In the genomic region with DNA sequence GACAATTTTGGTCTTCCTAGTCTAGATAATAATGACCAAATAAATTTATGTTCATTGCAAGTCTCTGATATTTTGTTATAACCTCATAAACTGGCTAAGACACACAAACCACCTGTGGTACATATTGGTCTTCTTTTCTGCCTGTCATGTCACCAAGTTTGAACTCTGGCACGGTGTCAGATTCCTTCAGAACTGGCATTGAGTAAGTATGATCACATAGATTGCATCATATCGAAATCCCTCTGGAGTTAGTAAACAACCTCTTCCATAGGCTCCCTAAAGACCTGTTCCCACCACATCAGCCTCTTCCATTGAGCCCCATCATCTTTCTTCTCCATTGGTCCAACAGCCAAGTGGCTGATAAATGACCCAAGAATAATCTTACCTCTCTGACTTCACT, we compare ENCODE assay signal across 13 mouse cellular contexts.
"Had no signal": no experiment of that assay in that cellular context is flagged by ENCODE, and none has a peak within 500 bp of the region (broad histone marks: within the 10 kb centered on the region; RNA-seq: fewer than 3 reads in every experiment).

No protein-coding gene starts in this region.

- H3K36me3 ChIP-seq: kidney, embryonic 15.5 days; limb, embryonic 12.5 days; lung, embryonic 15.5 days; midbrain, embryonic 13.5 days; neural tube, embryonic 15.5 days; stomach, embryonic 15.5 days had no signal

- H3K27ac ChIP-seq: kidney, embryonic 15.5 days; left cerebral cortex, adult 2 months; limb, embryonic 12.5 days; lung, embryonic 15.5 days; midbrain, embryonic 13.5 days; neural tube, embryonic 15.5 days; stomach, embryonic 15.5 days had no signal

- DNase-seq: kidney, adult 18-20 months; kidney, postnatal 14 days; right cerebral cortex, adult 18-20 months; thymus, adult 2 months; thymus, postnatal 36 days had no signal

- H3K9me3 ChIP-seq: kidney, embryonic 15.5 days; limb, embryonic 12.5 days; lung, embryonic 15.5 days; midbrain, embryonic 13.5 days; neural tube, embryonic 15.5 days; stomach, embryonic 15.5 days had no signal

- H3K4me3 ChIP-seq: kidney, embryonic 15.5 days; left cerebral cortex, adult 2 months; limb, embryonic 12.5 days; lung, embryonic 15.5 days; midbrain, embryonic 13.5 days; neural tube, embryonic 15.5 days; stomach, embryonic 15.5 days had no signal

- H3K27me3 ChIP-seq: kidney, embryonic 15.5 days; limb, embryonic 12.5 days; lung, embryonic 15.5 days; midbrain, embryonic 13.5 days; neural tube, embryonic 15.5 days; stomach, embryonic 15.5 days had no signal

- H3K4me1 ChIP-seq: lung, embryonic 15.5 days; stomach, embryonic 15.5 days had no signal

- ATAC-seq: midbrain, embryonic 13.5 days had no signal

- H3K4me2 ChIP-seq: kidney, embryonic 15.5 days; limb, embryonic 12.5 days; liver, embryonic 11.5 days; lung, embryonic 15.5 days; midbrain, embryonic 13.5 days; neural tube, embryonic 15.5 days; stomach, embryonic 15.5 days had no signal

- H3K9ac ChIP-seq: kidney, embryonic 15.5 days; limb, embryonic 12.5 days; lung, embryonic 15.5 days; midbrain, embryonic 13.5 days; neural tube, embryonic 15.5 days; stomach, embryonic 15.5 days had no signal
